Mouse (Mus musculus) cerebellum, postnatal 25 days (tissue): Measurements from ENCODE around the gene Clhc1.

ENCODE experiments used
- DNase-seq, 2 experiments: peaks; one replicate each; pipeline ENCODE4 v3.0.0; 2021; ENCODE audit warnings: mixed read lengths in 2 of 2

The Clhc1 gene

GRCm38 (mm10) chr11:29563406-29563805, 15.7 kb downstream of the Clhc1 start:
- no peak for DNase-seq

- DNase-seq: no peak
Measured at GRCm38 (mm10) chr11:29571536-29571935, 23.8 kb downstream of the Clhc1 start.

GRCm38 (mm10) chr11:29572656-29573055, 24.9 kb downstream of the Clhc1 start:
- DNase-seq: no peak

GRCm38 (mm10) chr11:29579610-29580009, 31.9 kb downstream of the Clhc1 start:
- DNase-seq: no peak

- no peak for DNase-seq
Measured at GRCm38 (mm10) chr11:29595217-29595616, 47.5 kb downstream of the Clhc1 start.

- no peak for DNase-seq
Measured at GRCm38 (mm10) chr11:29597159-29597558, 49.4 kb downstream of the Clhc1 start.

- no peak for DNase-seq
Measured at GRCm38 (mm10) chr11:29599000-29599399, 51.2 kb downstream of the Clhc1 start.

- no peak for DNase-seq
Measured at GRCm38 (mm10) chr11:29603581-29603980, 55.8 kb downstream of the Clhc1 start.

GRCm38 (mm10) chr11:29607465-29607990, 59.8 kb downstream of the Clhc1 start:
- DNase-seq: no peak

GRCm38 (mm10) chr11:29609756-29610468, 62.2 kb downstream of the Clhc1 start:
- DNase-seq: no peak

- DNase-seq: no peak
Measured at GRCm38 (mm10) chr11:29612007-29612406, 64.3 kb downstream of the Clhc1 start.

GRCm38 (mm10) chr11:29613185-29613735, 65.5 kb downstream of the Clhc1 start:
- DNase-seq: no peak

- DNase-seq: no peak
Measured at GRCm38 (mm10) chr11:29614217-29614924, 66.6 kb downstream of the Clhc1 start.

GRCm38 (mm10) chr11:29622030-29622790, 74.5 kb downstream of the Clhc1 start:
- DNase-seq: peak in 1 of 2 experiments; percentile 5

- no peak for DNase-seq
Measured at GRCm38 (mm10) chr11:29623327-29623726, 75.6 kb downstream of the Clhc1 start.

- DNase-seq: no peak
Measured at GRCm38 (mm10) chr11:29626541-29626940, 78.8 kb downstream of the Clhc1 start.

GRCm38 (mm10) chr11:29627706-29628105, 80.0 kb downstream of the Clhc1 start:
- DNase-seq: no peak
